Mouse (Mus musculus) gastrocnemius, postnatal 14 days (tissue): ENCODE results near the gene Ext2. TPM values are rescaled to one million over a fixed set of nuclear protein-coding genes. Genes with fewer than 3 reads are reported as not detected.
A peak's percentile ranks its signal among the peaks of the same experiment; 100 is the strongest.

Experiments
- DNase-seq: peaks from one replicate; pipeline ENCODE4 v3.0.0; 2021; ENCODE audit warnings: mixed read lengths
- intact Hi-C: fragments of 180-260 bp; cut with DNase I; formaldehyde crosslinking; loops from one replicate; pipeline ENCODE4 v1.15.1; 2025; ENCODE audit warnings: low total_unique reads
- total RNA-seq, 2 experiments: library from RNA; stranded (reverse); gene quantifications; 2 replicates each; pipeline ENCODE4 v1.2.3; 2021

Ext2 gene
- total RNA-seq, 2 experiments from 2014 or later, result 33.5 to 37.8 TPM

- intact Hi-C loops, result no loop called here
- peak; percentile 42 for DNase-seq
Observed at GRCm38 (mm10) chr2:93780528-93780927, 41.8 kb downstream of the Ext2 start.

DNA sequence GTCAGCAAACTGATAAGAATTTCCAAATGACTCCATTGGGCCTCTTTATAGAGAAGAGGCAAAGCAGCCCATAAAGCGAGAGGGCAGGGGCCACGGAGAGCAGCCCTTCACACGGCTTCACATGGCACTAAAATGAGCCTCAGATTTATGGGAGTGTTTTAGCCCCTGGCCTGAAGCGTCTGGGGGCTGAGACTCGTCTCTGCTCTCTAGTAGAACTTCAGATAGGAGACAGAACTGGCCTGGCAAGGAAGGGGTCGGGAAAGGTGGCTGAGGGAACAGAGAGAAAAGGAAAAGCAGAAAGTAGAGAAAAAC is 42.5 kb downstream of the Ext2 start:
- no peak for DNase-seq
- intact Hi-C loops, result no loop called here

DNA sequence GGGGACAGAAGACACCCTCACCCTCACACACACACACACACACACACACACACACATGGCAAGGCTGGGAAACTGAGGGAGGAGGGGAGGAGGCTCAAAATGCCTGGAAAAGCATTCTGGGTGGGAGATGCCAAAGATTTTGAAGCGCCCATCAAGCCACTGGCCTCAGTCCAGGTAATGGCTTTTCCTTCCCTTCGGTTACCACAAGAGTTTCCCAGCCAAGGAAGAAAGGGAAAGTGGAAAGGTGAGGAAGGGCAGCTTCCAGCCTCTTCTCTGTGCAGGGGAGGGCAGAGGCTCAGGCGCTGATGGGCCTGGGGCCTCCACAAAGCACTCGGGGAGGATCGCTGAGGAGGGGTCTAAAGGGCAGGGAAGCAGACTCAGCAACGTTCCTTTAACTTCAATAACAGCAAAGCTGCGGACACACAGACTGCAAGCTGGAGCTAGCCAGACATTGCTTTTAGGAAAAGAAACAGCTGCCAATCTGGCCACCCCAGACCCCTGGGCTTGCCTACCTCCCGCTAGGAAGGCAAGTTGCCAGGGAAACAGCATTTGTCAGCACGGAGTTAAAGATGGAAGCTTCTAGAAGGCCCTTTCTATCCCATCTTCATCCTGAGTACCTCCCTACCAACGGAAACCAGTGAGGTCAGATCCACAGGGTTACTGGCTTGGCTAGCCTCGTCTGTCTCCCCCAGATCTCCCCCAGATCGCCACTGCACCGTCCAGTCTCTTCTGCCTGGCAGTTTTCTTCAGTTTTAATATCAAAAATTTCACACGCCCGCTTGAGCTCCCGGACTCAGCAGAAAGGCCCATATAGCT is 43.1 kb downstream of the Ext2 start:
- intact Hi-C loops, result no loop called here
- no peak for DNase-seq

- DNase-seq, result no peak
- intact Hi-C loops, result no loop called here
Observed at GRCm38 (mm10) chr2:93778616-93779015, 43.8 kb downstream of the Ext2 start.

DNA sequence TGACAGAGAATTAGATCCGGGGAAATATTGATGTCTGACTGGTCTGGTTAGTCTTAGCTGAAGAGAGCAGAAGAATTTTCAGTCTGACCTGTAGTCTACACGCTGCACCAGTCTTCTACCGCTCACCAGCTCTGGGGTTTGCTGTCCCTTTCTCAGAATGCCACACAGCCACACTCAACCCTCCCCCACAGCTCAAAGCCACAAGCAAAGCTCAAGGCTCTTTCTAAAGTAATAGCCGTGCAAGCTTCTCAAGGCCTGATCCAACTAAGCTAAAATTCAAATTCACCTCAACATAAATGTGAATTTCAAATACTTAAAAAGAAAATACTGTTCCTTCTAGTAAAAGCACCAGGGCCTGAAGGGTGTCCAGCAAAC is 45.3 kb downstream of the Ext2 start:
- intact Hi-C loops, result no loop called here
- no peak for DNase-seq

- intact Hi-C loops, result no loop called here
Observed at GRCm38 (mm10) chr2:93776267-93777055, 45.9 kb downstream of the Ext2 start.

DNA sequence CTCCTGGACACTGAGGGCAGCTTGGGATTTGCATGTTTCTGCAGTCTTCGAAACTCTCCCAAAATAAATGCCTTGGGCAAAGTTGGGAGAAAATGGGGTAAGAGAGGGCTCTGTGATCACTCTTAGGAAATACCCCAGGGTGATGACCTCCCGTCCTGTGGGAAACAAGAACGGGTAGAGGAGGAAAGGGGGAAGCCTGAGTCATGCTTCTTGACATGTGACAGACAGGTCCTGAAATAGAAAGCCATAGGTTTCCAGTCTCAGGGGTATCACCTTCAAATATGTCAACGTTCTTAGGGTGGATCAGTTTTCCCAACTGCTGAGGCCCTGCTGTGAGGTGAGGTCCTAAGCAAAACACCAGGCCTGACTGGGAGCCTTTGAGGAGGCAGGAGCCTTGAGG is 46.9 kb downstream of the Ext2 start:
- DNase-seq, result no peak
- intact Hi-C loops, result no loop called here

More at GRCm38 (mm10) chr2:93776267-93777055, 45.9 kb downstream of the Ext2 start:
- peak; percentile 30 for DNase-seq

DNA sequence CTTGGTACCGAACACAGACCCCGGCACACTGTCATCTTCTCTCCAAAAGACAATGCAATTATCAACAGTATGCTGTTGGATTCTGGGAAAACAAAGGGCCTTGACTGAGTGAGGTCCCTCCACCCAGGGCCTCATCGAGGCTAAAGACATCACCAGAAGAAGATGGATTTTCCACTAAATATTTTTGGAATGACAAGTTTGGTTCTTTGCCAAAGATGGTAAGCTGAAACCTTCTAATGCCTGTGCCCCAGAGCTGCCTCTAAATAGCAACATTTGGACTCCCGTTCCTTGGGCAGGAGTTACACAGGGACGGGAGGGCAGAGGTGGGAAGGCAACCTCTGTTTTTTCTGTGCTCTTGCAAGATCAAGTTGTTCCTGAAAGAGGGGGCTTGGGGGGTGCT is 47.4 kb downstream of the Ext2 start:
- no peak for DNase-seq
- intact Hi-C loops, result no loop called here

DNA sequence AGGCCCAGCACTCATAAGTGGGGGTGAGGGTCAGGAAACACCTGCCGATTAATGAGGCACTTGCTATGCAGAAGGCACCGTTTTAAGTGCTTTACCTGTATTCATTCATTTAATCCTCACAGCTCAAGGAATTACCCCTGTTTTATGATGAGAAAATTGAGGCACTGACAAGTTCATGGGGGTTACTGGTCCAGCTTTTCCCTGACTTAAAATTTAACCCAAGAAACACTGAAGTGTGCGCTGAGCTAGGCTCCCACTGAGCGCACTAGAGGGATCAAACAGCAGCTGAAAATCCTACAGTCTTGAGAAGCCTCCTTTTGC is 49.6 kb downstream of the Ext2 start:
- intact Hi-C loops, result no loop called here

GRCm38 (mm10) chr2:93772054-93772764 is 50.2 kb downstream of the Ext2 start:
- intact Hi-C loops, result no loop called here

More for the DNA sequence above, 49.6 kb downstream of the Ext2 start:
- no peak for DNase-seq

GRCm38 (mm10) chr2:93770895-93771294 is 51.5 kb downstream of the Ext2 start:
- intact Hi-C loops, result no loop called here
- no peak for DNase-seq

More at GRCm38 (mm10) chr2:93772054-93772764, 50.2 kb downstream of the Ext2 start:
- no peak for DNase-seq

DNA sequence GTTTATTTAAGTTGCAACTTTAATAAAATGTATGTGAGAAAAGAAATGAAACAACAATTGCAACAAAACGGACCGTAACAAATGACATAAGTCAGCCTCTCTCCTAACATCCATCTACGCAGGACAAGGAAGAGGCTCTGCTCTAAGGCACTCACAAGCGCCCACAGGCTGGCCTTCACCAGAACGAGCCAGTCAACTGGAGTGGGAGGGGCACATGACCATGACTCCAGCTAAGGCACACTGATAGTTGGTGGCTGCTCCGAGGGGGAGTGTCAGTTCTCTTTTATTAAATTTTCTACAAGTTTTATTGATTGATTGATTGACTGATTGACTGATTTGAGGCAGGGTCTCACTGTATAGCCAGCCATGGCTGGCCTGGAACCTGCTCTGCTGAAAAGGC is 52.5 kb downstream of the Ext2 start:
- DNase-seq, result no peak
- intact Hi-C loops, result no loop called here

- DNase-seq, result no peak
- intact Hi-C loops, result no loop called here
Observed at GRCm38 (mm10) chr2:93765721-93766120, 56.6 kb downstream of the Ext2 start.

DNA sequence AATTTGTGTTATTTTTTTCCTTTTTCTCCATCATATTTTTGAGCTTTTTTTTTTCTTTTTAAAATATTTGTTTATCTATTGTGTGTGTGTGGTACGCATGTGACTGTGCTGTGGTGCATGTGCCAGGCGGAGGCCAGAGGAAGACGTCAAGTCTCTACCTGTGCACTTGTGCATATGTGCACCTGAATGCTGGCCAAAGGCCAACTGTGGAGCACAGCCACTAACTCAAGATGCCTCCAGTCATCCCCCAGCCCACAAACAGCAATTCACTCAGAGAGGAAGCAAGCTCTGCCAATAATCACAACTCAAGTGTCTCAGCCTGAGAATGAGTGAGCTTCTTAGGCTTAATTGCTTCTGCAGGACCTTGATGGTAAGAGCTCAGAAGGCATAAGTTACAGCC is 58.2 kb downstream of the Ext2 start:
- no peak for DNase-seq
- intact Hi-C loops, result no loop called here

DNA sequence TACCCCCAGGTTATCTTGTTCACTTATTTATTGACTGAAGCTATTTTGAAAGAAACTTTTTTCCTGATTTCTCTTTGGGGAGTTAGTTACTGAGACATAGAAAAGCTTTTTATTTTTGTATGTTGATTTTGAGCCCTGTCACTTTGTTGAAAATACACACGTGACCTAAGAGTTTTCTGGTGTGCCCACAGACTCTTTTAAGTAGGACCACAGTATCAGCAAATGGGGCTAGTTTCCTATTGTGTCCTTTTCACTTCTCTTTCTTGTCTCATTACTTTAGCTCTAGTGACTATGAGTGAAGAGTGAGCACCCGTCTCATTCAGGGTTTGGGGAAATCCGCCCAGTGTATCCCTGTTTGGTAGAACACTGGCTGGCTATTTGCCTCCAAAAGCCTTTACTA is 62.0 kb downstream of the Ext2 start:
- no peak for DNase-seq
- intact Hi-C loops, result no loop called here

- no peak for DNase-seq
- intact Hi-C loops, result no loop called here
Observed at GRCm38 (mm10) chr2:93759173-93759572, 63.2 kb downstream of the Ext2 start.

DNA sequence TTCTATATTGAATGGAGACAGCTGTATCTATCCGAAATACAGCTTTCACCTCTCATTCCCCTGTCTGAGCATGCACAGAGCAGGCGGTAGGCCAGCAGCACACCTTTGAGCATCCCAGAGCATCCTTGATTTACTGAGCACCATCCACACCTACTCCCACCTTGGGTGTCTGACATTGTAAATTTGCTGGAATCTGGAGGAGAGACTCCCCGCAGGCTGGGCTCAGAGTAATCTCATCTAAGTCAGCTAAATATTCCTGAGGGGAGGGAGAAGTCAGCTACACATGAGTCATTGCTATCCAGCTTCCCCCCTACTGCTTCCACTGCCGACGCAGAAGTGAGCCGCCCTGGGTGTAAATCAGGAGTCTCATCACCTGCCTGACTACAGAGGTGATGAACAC is 64.1 kb downstream of the Ext2 start:
- no peak for DNase-seq
- intact Hi-C loops, result no loop called here

GRCm38 (mm10) chr2:93754366-93754765 is 68.0 kb downstream of the Ext2 start:
- no peak for DNase-seq
- intact Hi-C loops, result no loop called here

GRCm38 (mm10) chr2:93753147-93753758 is 69.1 kb downstream of the Ext2 start:
- no peak for DNase-seq
- intact Hi-C loops, result no loop called here

GRCm38 (mm10) chr2:93749709-93750108 is 72.7 kb downstream of the Ext2 start:
- DNase-seq, result no peak

More at GRCm38 (mm10) chr2:93749709-93750108, 72.7 kb downstream of the Ext2 start:
- intact Hi-C loops, result no loop called here
